Mouse (Mus musculus): Measurements from ENCODE around the gene Azin2. TPM values are rescaled to one million over a fixed set of nuclear protein-coding genes. Genes with fewer than 3 reads are reported as not detected.

The Azin2 gene
- polyA plus RNA-seq, 1 experiment from 2014 or later, result 14.6 TPM

DNA sequence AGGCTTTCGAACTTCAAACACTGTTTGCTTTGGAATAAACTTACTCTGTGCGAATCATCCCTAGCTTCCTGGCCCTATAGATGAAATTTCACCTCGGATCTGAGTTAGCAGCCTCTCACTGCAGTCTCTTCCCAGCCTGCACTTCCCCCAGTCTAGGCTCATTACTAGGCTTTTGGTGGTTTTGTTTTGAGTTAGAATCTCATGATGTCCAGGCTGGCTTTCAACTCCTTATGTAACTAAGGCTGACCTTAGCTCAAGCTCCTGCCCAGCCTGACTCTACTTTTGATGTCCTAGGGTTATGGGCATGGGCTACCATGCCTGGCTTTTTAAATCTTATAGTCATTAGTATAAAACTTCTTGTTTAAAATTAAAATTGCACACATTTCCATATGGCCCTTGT is 22.4 kb upstream of the Azin2 start:
- no peak overlapping the region for H3K27ac ChIP-seq (replicated peaks; ENCODE audit: low read depth, low read length)
- DNase-seq (ENCODE audit: low spot score) (no peak), ATAC-seq (replicated peaks; ENCODE audit: insufficient number of reproducible peaks, low FRiP score, low TSS enrichment, low read depth) (no peak)
- H3K4me2 ChIP-seq (ENCODE audit: low read depth, low read length), result no peak overlapping the region
- H3K27me3 ChIP-seq (ENCODE audit: control insufficient read depth, insufficient read depth, low read length), result no peaks in the 10 kb centered on the region
- no peak overlapping the region for H3K9ac ChIP-seq (replicated peaks; ENCODE audit: low read length)
- no peak overlapping the region for H3K4me3 ChIP-seq (ENCODE audit: low read depth, low read length)
- no peaks in the 10 kb centered on the region for H3K9me3 ChIP-seq (replicated peaks; ENCODE audit: control insufficient read depth, low read length)
- no peaks in the 10 kb centered on the region for H3K4me1 ChIP-seq (ENCODE audit: control insufficient read depth, insufficient read depth, low read length)
- WGBS, result 76% methylated on average over 3 of the region's 3 CpGs
- no peaks in the 10 kb centered on the region for H3K36me3 ChIP-seq (replicated peaks; ENCODE audit: control insufficient read depth, insufficient read depth, low read depth, low read length)

DNA sequence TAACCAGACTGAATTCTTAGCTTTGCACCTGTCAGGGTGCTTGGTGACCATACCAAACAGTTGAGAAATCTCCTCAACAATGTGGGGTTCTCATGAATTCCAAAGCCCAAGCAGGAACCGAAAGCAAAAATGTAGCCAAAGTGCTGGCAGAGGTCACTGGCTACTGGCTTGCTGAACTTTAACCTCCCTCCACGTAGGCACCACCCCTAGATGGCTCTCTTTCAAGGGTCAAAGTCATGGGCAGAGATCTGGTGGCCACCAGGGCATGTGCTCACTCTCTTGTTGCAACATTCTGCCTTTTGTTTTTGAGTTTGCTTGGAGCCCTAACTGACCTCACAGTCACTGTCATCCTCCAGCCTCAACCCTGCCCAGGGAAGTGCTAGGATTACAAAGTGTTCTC is 21.4 kb upstream of the Azin2 start:
- ATAC-seq (replicated peaks; ENCODE audit: insufficient number of reproducible peaks, low FRiP score, low TSS enrichment, low read depth) (no peak), DNase-seq (ENCODE audit: low spot score) (no peak)
- H3K27ac ChIP-seq (replicated peaks; ENCODE audit: low read depth, low read length), result no peak overlapping the region
- H3K9me3 ChIP-seq (replicated peaks; ENCODE audit: control insufficient read depth, low read length), result no peaks in the 10 kb centered on the region
- no peaks in the 10 kb centered on the region for H3K36me3 ChIP-seq (replicated peaks; ENCODE audit: control insufficient read depth, insufficient read depth, low read depth, low read length)
- no peak overlapping the region for H3K9ac ChIP-seq (replicated peaks; ENCODE audit: low read length)
- no peaks in the 10 kb centered on the region for H3K4me1 ChIP-seq (ENCODE audit: control insufficient read depth, insufficient read depth, low read length)
- H3K4me2 ChIP-seq (ENCODE audit: low read depth, low read length), result no peak overlapping the region
- no peak overlapping the region for H3K4me3 ChIP-seq (ENCODE audit: low read depth, low read length)
- no peaks in the 10 kb centered on the region for H3K27me3 ChIP-seq (ENCODE audit: control insufficient read depth, insufficient read depth, low read length)
- 57% methylated on average over 2 of the region's 2 CpGs for WGBS

DNA sequence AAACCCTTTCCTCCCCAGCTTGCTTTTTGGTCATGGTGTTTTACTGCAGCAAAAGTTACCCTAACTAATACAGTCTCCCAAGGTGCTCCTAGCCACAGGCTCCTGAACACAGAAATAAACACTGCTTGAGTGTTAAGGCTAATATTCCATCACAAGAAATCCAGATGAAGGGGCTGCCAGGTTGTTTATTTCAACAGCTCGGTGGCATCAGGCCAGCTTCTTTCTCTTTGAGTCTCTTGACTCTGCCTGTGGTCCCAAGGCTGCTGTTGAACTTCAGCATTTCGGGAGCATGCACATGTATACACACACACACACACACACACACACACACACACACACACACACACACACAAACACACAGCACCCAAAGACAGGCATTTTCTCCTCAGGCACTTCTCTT is 20.9 kb upstream of the Azin2 start:
- no peaks in the 10 kb centered on the region for H3K9me3 ChIP-seq (replicated peaks; ENCODE audit: control insufficient read depth, low read length)
- 85% methylated on average over 2 of the region's 2 CpGs for WGBS
- DNase-seq (ENCODE audit: low spot score) (no peak), ATAC-seq (replicated peaks; ENCODE audit: insufficient number of reproducible peaks, low FRiP score, low TSS enrichment, low read depth) (no peak)
- H3K4me2 ChIP-seq (ENCODE audit: low read depth, low read length), result no peak overlapping the region
- H3K4me1 ChIP-seq (ENCODE audit: control insufficient read depth, insufficient read depth, low read length), result no peaks in the 10 kb centered on the region
- H3K4me3 ChIP-seq (ENCODE audit: low read depth, low read length), result no peak overlapping the region
- H3K36me3 ChIP-seq (replicated peaks; ENCODE audit: control insufficient read depth, insufficient read depth, low read depth, low read length), result no peaks in the 10 kb centered on the region
- H3K9ac ChIP-seq (replicated peaks; ENCODE audit: low read length), result no peak overlapping the region
- H3K27me3 ChIP-seq (ENCODE audit: control insufficient read depth, insufficient read depth, low read length), result no peaks in the 10 kb centered on the region
- H3K27ac ChIP-seq (replicated peaks; ENCODE audit: low read depth, low read length), result no peak overlapping the region

DNA sequence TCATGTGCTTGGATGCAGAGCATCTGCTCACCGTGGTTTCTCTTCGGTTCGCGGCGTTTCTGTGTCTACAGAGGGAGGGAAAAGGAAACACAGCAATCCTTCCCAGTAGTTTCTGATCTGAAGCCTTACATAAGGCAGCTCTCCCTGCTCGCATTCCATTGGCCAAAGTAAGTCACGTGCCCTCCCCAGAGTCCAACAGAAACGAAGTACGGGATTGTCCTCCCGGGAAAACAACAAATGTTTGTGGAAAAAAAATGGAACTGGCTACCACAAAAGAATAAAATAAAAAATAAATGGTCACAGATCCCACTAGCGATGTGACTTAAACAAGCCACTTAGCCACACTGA is 19.6 kb upstream of the Azin2 start:
- ATAC-seq (replicated peaks; ENCODE audit: insufficient number of reproducible peaks, low FRiP score, low TSS enrichment, low read depth) (no peak), DNase-seq (ENCODE audit: low spot score) (no peak)
- no peak overlapping the region for H3K4me2 ChIP-seq (ENCODE audit: low read depth, low read length)
- H3K27me3 ChIP-seq (ENCODE audit: control insufficient read depth, insufficient read depth, low read length), result no peaks in the 10 kb centered on the region
- WGBS, result 76% methylated on average over 11 of the region's 11 CpGs
- no peak overlapping the region for H3K9ac ChIP-seq (replicated peaks; ENCODE audit: low read length)
- no peak overlapping the region for H3K4me3 ChIP-seq (ENCODE audit: low read depth, low read length)
- no peaks in the 10 kb centered on the region for H3K36me3 ChIP-seq (replicated peaks; ENCODE audit: control insufficient read depth, insufficient read depth, low read depth, low read length)
- no peaks in the 10 kb centered on the region for H3K9me3 ChIP-seq (replicated peaks; ENCODE audit: control insufficient read depth, low read length)
- no peak overlapping the region for H3K27ac ChIP-seq (replicated peaks; ENCODE audit: low read depth, low read length)
- H3K4me1 ChIP-seq (ENCODE audit: control insufficient read depth, insufficient read depth, low read length), result no peaks in the 10 kb centered on the region

DNA sequence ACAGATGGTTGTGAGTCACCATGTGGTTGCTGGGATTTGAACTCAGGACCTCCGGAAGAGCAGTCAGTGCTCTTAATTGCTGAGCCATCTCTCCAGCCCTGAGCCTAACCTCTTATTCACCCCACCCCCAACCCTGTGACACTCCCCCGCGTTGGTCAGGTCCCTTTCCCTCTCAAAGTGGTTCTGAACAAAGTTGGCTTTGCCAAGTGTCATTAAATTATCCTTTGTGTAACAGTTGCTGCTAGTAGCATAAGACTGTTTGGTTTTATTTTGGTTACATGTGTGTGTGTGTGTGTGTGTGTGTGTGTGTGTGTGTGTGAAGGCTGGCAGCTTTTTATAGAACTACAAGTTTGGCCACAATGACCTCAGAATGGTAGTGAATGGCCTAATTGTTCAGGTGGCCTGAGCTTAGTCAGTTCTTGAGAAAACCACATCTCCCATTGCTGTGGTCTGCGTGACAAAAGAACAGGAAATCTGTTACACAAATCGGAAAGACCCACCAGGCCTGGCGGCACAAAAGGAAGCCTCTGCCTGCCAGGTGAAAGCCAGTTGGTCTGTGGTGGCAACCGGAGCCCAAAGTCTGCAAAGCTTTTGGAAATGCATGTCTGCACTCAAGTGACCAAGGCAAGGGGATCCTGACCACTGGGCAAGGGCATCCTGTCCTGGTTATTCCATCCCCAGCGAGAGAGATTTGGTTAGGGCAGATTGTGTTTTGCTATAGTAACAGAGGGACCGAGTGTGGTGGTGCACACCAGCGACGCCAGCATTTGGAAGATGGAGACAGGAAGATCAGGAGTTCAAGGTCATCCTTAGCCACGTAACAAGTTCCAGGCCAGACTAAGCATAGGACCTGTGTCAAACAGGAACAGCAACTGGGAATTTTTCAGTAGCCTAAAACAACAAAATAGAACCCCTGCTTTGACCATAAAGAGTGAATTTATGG is 18.9 kb upstream of the Azin2 start:
- no peak overlapping the region for H3K9ac ChIP-seq (replicated peaks; ENCODE audit: low read length)
- no peak overlapping the region for H3K4me3 ChIP-seq (ENCODE audit: low read depth, low read length)
- no peak overlapping the region for H3K4me2 ChIP-seq (ENCODE audit: low read depth, low read length)
- no peaks in the 10 kb centered on the region for H3K4me1 ChIP-seq (ENCODE audit: control insufficient read depth, insufficient read depth, low read length)
- no peaks in the 10 kb centered on the region for H3K27me3 ChIP-seq (ENCODE audit: control insufficient read depth, insufficient read depth, low read length)
- H3K27ac ChIP-seq (replicated peaks; ENCODE audit: low read depth, low read length), result no peak overlapping the region
- no peaks in the 10 kb centered on the region for H3K9me3 ChIP-seq (replicated peaks; ENCODE audit: control insufficient read depth, low read length)
- DNase-seq (ENCODE audit: low spot score), result no peak
- ATAC-seq (replicated peaks; ENCODE audit: insufficient number of reproducible peaks, low FRiP score, low TSS enrichment, low read depth), result no peak
- 77% methylated on average over 12 of the region's 12 CpGs for WGBS
- no peaks in the 10 kb centered on the region for H3K36me3 ChIP-seq (replicated peaks; ENCODE audit: control insufficient read depth, insufficient read depth, low read depth, low read length)

DNA sequence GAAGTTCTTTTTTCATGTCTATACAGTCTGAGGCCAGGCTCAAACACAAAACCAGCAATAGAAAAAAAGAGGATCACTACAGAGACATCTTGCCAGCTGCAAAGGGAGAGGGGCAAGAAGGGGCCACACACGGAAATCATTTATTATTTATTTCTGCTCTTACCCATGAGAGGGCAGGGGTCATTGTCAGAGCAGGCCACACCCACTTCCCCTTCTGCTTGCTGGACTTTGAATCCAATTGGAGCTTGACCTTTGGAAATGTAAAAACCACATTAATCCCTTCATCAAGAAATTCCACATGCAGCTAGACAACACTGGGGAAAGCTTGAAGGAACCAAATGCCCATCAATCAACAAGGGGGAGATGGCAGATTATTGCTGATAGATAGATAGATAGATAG is 16.4 kb upstream of the Azin2 start:
- H3K4me3 ChIP-seq (ENCODE audit: low read depth, low read length), result no peak overlapping the region
- no peak overlapping the region for H3K4me2 ChIP-seq (ENCODE audit: low read depth, low read length)
- H3K4me1 ChIP-seq (ENCODE audit: control insufficient read depth, insufficient read depth, low read length), result no peaks in the 10 kb centered on the region
- 33% methylated on average over 1 of the region's 1 CpGs for WGBS
- no peaks in the 10 kb centered on the region for H3K36me3 ChIP-seq (replicated peaks; ENCODE audit: control insufficient read depth, insufficient read depth, low read depth, low read length)
- DNase-seq (ENCODE audit: low spot score), result no peak
- H3K27ac ChIP-seq (replicated peaks; ENCODE audit: low read depth, low read length), result no peak overlapping the region
- H3K27me3 ChIP-seq (ENCODE audit: control insufficient read depth, insufficient read depth, low read length), result no peaks in the 10 kb centered on the region
- no peak overlapping the region for H3K9ac ChIP-seq (replicated peaks; ENCODE audit: low read length)
- H3K9me3 ChIP-seq (replicated peaks; ENCODE audit: control insufficient read depth, low read length), result no peaks in the 10 kb centered on the region
- ATAC-seq (replicated peaks; ENCODE audit: insufficient number of reproducible peaks, low FRiP score, low TSS enrichment, low read depth), result no peak

DNA sequence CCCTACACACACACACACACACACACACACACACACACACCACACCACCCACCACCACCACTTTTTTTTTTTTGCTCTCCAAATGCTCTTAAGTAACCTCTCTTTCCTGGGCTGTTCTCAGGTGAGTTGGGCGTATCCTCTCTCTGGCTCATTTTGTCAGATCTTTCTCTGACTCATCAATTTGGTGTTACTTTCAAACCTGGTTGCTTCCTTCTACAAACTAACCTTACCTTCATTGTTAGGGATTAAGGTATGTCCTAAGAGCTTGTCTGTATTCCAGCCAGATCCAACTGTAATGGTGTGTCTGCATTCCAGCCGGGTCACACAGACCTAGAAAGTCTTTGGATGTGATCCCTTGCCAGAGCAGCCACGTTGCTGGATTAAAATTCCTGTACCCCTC is 15.0 kb upstream of the Azin2 start:
- no peak for DNase-seq (ENCODE audit: low spot score)
- no peaks in the 10 kb centered on the region for H3K36me3 ChIP-seq (replicated peaks; ENCODE audit: control insufficient read depth, insufficient read depth, low read depth, low read length)
- no peak overlapping the region for H3K27ac ChIP-seq (replicated peaks; ENCODE audit: low read depth, low read length)
- no peak for ATAC-seq (replicated peaks; ENCODE audit: insufficient number of reproducible peaks, low FRiP score, low TSS enrichment, low read depth)
- H3K9ac ChIP-seq (replicated peaks; ENCODE audit: low read length), result no peak overlapping the region
- H3K4me2 ChIP-seq (ENCODE audit: low read depth, low read length), result no peak overlapping the region
- no peaks in the 10 kb centered on the region for H3K27me3 ChIP-seq (ENCODE audit: control insufficient read depth, insufficient read depth, low read length)
- H3K9me3 ChIP-seq (replicated peaks; ENCODE audit: control insufficient read depth, low read length), result no peaks in the 10 kb centered on the region
- 70% methylated on average over 3 of the region's 3 CpGs for WGBS
- H3K4me1 ChIP-seq (ENCODE audit: control insufficient read depth, insufficient read depth, low read length), result no peaks in the 10 kb centered on the region
- H3K4me3 ChIP-seq (ENCODE audit: low read depth, low read length), result no peak overlapping the region

DNA sequence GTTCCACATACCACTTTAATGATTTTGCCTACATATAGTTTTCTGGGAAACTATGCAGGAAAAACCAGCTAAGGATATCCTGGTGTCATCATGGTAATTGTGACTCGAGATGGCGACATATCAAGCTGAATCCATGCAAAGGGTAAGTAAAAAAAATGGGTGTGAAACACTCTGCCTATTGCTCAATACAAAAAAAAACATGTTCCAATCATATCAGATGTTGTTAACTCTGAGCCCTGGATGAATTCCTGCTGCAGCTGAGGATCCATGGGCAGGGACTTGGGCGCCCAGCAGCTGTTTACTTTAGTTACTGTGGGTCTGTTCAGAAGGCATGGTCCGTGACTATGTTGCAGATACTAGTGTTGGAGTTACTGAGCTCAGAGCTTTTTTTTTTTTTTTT is 14.3 kb upstream of the Azin2 start:
- DNase-seq (ENCODE audit: low spot score), result no peak
- ATAC-seq (replicated peaks; ENCODE audit: insufficient number of reproducible peaks, low FRiP score, low TSS enrichment, low read depth), result no peak
- 86% methylated on average over 4 of the region's 4 CpGs for WGBS
- Histone ChIP-seq H3K9me3 (replicated peaks; ENCODE audit: control insufficient read depth, low read length) (no peaks in the 10 kb centered on the region), H3K9ac (replicated peaks; ENCODE audit: low read length) (no peak overlapping the region), H3K4me2 (ENCODE audit: low read depth, low read length) (no peak overlapping the region), H3K4me1 (ENCODE audit: control insufficient read depth, insufficient read depth, low read length) (no peaks in the 10 kb centered on the region), H3K27ac (replicated peaks; ENCODE audit: low read depth, low read length) (no peak overlapping the region), H3K4me3 (ENCODE audit: low read depth, low read length) (no peak overlapping the region), H3K36me3 (replicated peaks; ENCODE audit: control insufficient read depth, insufficient read depth, low read depth, low read length) (no peaks in the 10 kb centered on the region), H3K27me3 (ENCODE audit: control insufficient read depth, insufficient read depth, low read length) (no peaks in the 10 kb centered on the region)

All from embryonic facial prominence, embryonic 11.5 days (tissue).